ENCODE assay signal across 17 mouse cellular contexts in genomic region chr2:41486116-41486515, GRCm38 (mm10).
A peak's percentile ranks its signal among the peaks of the same experiment; 100 is the strongest.
DNase-seq lines count a peak whose midpoint lies in the region; ATAC-seq lines count a peak whose summit lies in the region.
"Had no signal": no experiment of that assay in that cellular context is flagged by ENCODE, and none has a peak within 500 bp of the region (broad histone marks: within the 10 kb centered on the region; RNA-seq: fewer than 3 reads in every experiment).

No protein-coding gene starts in this region.

- ATAC-seq in forebrain, embryonic 14.5 days = no peak
- ATAC-seq in forebrain, embryonic 11.5 days (replicated peaks; ENCODE audit: low FRiP score) = no peak
- ATAC-seq: activated CD4-positive, CD25-positive, alpha-beta regulatory T cell, adult 4 months; intestine, embryonic 15.5 days; Patski had no signal

- WGBS in forebrain, embryonic 14.5 days = 73% methylated on average over 2 of the region's 2 CpGs
- 84% methylated on average over 2 of the region's 2 CpGs for WGBS in forebrain, embryonic 11.5 days

- H3K4me1 ChIP-seq in forebrain, embryonic 14.5 days (ENCODE audit: control insufficient read depth, insufficient read depth, low read length) = no peaks in the 10 kb centered on the region
- no peaks in the 10 kb centered on the region for H3K4me1 ChIP-seq in forebrain, embryonic 11.5 days (replicated peaks; ENCODE audit: control insufficient read depth, insufficient read depth, low read length)
- H3K4me1 ChIP-seq: embryonic facial prominence, embryonic 10.5 days; heart, embryonic 12.5 days; hindbrain, embryonic 10.5 days; intestine, embryonic 15.5 days had no signal

- no peaks in the 10 kb centered on the region for H3K9me3 ChIP-seq in forebrain, embryonic 14.5 days (replicated peaks; ENCODE audit: control insufficient read depth, low read length)
- H3K9me3 ChIP-seq in forebrain, embryonic 11.5 days (ENCODE audit: control insufficient read depth, low read length) = no peaks in the 10 kb centered on the region
- H3K9me3 ChIP-seq: embryonic facial prominence, embryonic 10.5 days; heart, embryonic 12.5 days; hindbrain, embryonic 10.5 days; intestine, embryonic 15.5 days had no signal

- no peaks in the 10 kb centered on the region for H3K36me3 ChIP-seq in forebrain, embryonic 14.5 days (ENCODE audit: control insufficient read depth, insufficient read depth, low read length)
- H3K36me3 ChIP-seq in forebrain, embryonic 11.5 days (ENCODE audit: control insufficient read depth, insufficient read depth, low read length) = no peaks in the 10 kb centered on the region
- H3K36me3 ChIP-seq: embryonic facial prominence, embryonic 10.5 days; heart, embryonic 12.5 days; hindbrain, embryonic 10.5 days; intestine, embryonic 15.5 days had no signal

- H3K27me3 ChIP-seq in forebrain, embryonic 14.5 days (replicated peaks; ENCODE audit: control insufficient read depth, insufficient read depth, low read length) = no peaks in the 10 kb centered on the region
- no peaks in the 10 kb centered on the region for H3K27me3 ChIP-seq in forebrain, embryonic 11.5 days (ENCODE audit: control insufficient read depth, insufficient read depth, low read length)
- H3K27me3 ChIP-seq: CH12.LX; heart, embryonic 12.5 days; intestine, embryonic 15.5 days; Patski had no signal

- peak; percentile 48 for DNase-seq in forebrain, embryonic 14.5 days (ENCODE audit: low spot score)
- DNase-seq in forebrain, embryonic 11.5 days (ENCODE audit: low spot score) = no peak
- DNase-seq in layer of hippocampus, adult 18-20 months (ENCODE audit: low spot score in 2 of 2) = peak; percentile 39 to 77
- no peak for DNase-seq in layer of hippocampus, postnatal 25 days (ENCODE audit: extremely low spot score in 1 of 2, low spot score in 1 of 2)
- DNase-seq in layer of hippocampus, postnatal 10 days (ENCODE audit: low spot score in 2 of 2) = peak; percentile 24 to 35
- no peak for DNase-seq in frontal cortex, postnatal 10 days (ENCODE audit: low spot score in 2 of 2)
- DNase-seq: adrenal gland, postnatal 14 days; gastrocnemius, postnatal 14 days; heart, adult 2 months had no signal

- no peak overlapping the region for H3K4me2 ChIP-seq in forebrain, embryonic 14.5 days (ENCODE audit: low read length)
- no peak overlapping the region for H3K4me2 ChIP-seq in forebrain, embryonic 11.5 days (ENCODE audit: low read depth, low read length, severe bottlenecking)
- H3K4me2 ChIP-seq: heart, embryonic 12.5 days; hindbrain, embryonic 14.5 days; intestine, embryonic 15.5 days had no signal

- no peak overlapping the region for H3K27ac ChIP-seq in forebrain, embryonic 14.5 days (ENCODE audit: low read depth, low read length)
- H3K27ac ChIP-seq in forebrain, embryonic 11.5 days (ENCODE audit: low read depth, low read length) = no peak overlapping the region
- H3K27ac ChIP-seq: embryonic facial prominence, embryonic 10.5 days; heart, adult 2 months; hindbrain, embryonic 10.5 days; hindbrain, embryonic 14.5 days; intestine, embryonic 15.5 days had no signal

- no peak overlapping the region for H3K9ac ChIP-seq in forebrain, embryonic 14.5 days (ENCODE audit: low read length)
- no peak overlapping the region for H3K9ac ChIP-seq in forebrain, embryonic 11.5 days (ENCODE audit: low read length)
- H3K9ac ChIP-seq: heart, embryonic 12.5 days; hindbrain, embryonic 14.5 days; intestine, embryonic 15.5 days had no signal

- no peak overlapping the region for H3K4me3 ChIP-seq in forebrain, embryonic 14.5 days (ENCODE audit: low read depth, low read length)
- H3K4me3 ChIP-seq in forebrain, embryonic 11.5 days (ENCODE audit: low read depth, low read length) = no peak overlapping the region
- H3K4me3 ChIP-seq: embryonic facial prominence, embryonic 10.5 days; heart, adult 2 months; heart, embryonic 12.5 days; hindbrain, embryonic 10.5 days; intestine, embryonic 15.5 days had no signal

Comparison
In these comparisons a context has a peak if more than half of its experiments do, and no peak if none do; other contexts are left out.
1. DNase-seq: peak in forebrain, embryonic 14.5 days (single experiment), layer of hippocampus, adult 18-20 months (2 of 2) and layer of hippocampus, postnatal 10 days (2 of 2); none in forebrain, embryonic 11.5 days (single experiment), layer of hippocampus, postnatal 25 days (0 of 2) and frontal cortex, postnatal 10 days (0 of 2).